ENCODE assay signal across 9 mouse cellular contexts in genomic region chr17:26895578-26895977, GRCm38 (mm10). TPM values are rescaled to one million over a fixed set of nuclear protein-coding genes. Genes with fewer than 3 reads are reported as not detected.
A peak's percentile ranks its signal among the peaks of the same experiment; 100 is the strongest.
DNase-seq lines count a peak whose midpoint lies in the region; ATAC-seq lines count a peak whose summit lies in the region.
"Had no signal": no experiment of that assay in that cellular context is flagged by ENCODE, and none has a peak within 500 bp of the region (broad histone marks: within the 10 kb centered on the region; RNA-seq: fewer than 3 reads in every experiment).

No protein-coding gene starts in this region.

- H3K27me3 ChIP-seq in midbrain, embryonic 10.5 days (ENCODE audit: low read depth, poor library complexity, severe bottlenecking), result no peaks in the 10 kb centered on the region
- H3K27me3 ChIP-seq in midbrain, embryonic 16.5 days (ENCODE audit: control insufficient read depth, insufficient read depth, low read depth, low read length), result no peaks in the 10 kb centered on the region
- H3K27me3 ChIP-seq in embryonic facial prominence, embryonic 12.5 days, result peaks cover 11% of the 10 kb centered on the region; the same call in 1 of the 2 replicates
- H3K27me3 ChIP-seq: heart, embryonic 15.5 days had no signal

- H3K27ac ChIP-seq in midbrain, embryonic 10.5 days (replicated peaks), result no peak overlapping the region
- no peak overlapping the region for H3K27ac ChIP-seq in midbrain, embryonic 16.5 days (ENCODE audit: low read length)
- no peak overlapping the region for H3K27ac ChIP-seq in embryonic facial prominence, embryonic 12.5 days
- H3K27ac ChIP-seq: heart, embryonic 15.5 days had no signal

- peak; percentile 76 for DNase-seq in midbrain, embryonic 10.5 days (ENCODE audit: low spot score)
- DNase-seq in adrenal gland, postnatal 4 days (ENCODE audit: low spot score in 2 of 2), result peak; percentile 22 to 62
- peak; percentile 48 to 78 for DNase-seq in kidney, adult 8-10 months
- DNase-seq in lung, postnatal 14 days, result peak; percentile 85
- peak; percentile 69 for DNase-seq in skeletal muscle tissue, adult 2 months (ENCODE audit: low read depth, low spot score)

- H3K36me3 ChIP-seq in midbrain, embryonic 10.5 days, result no peaks in the 10 kb centered on the region
- no peaks in the 10 kb centered on the region for H3K36me3 ChIP-seq in midbrain, embryonic 16.5 days (ENCODE audit: control insufficient read depth, insufficient read depth, low read length)
- H3K36me3 ChIP-seq in embryonic facial prominence, embryonic 12.5 days, result no peaks in the 10 kb centered on the region
- H3K36me3 ChIP-seq: heart, embryonic 15.5 days had no signal

- H3K4me1 ChIP-seq in midbrain, embryonic 10.5 days, result peaks cover 12% of the 10 kb centered on the region
- H3K4me1 ChIP-seq in midbrain, embryonic 16.5 days (ENCODE audit: control insufficient read depth, insufficient read depth, low read length), result peaks cover 2% of the 10 kb centered on the region
- H3K4me1 ChIP-seq in embryonic facial prominence, embryonic 12.5 days, result peaks cover 11% of the 10 kb centered on the region; the same call in 1 of the 2 replicates

- no peak for ATAC-seq in midbrain, embryonic 16.5 days
- 0 out of 2 replicates have a peak, but pooled peaks have one; percentile 26 for ATAC-seq in embryonic facial prominence, embryonic 12.5 days (ENCODE audit: insufficient number of reproducible peaks, insufficient read depth, low FRiP score, low TSS enrichment)
- no peak for ATAC-seq in activated CD4-positive, CD25-positive, alpha-beta regulatory T cell, adult 4 months

- H3K9me3 ChIP-seq in midbrain, embryonic 10.5 days (replicated peaks), result no peaks in the 10 kb centered on the region; the same call in 1 of the 2 replicates
- no peaks in the 10 kb centered on the region for H3K9me3 ChIP-seq in midbrain, embryonic 16.5 days (replicated peaks; ENCODE audit: control insufficient read depth, low read length, poor library complexity, severe bottlenecking)
- no peaks in the 10 kb centered on the region for H3K9me3 ChIP-seq in embryonic facial prominence, embryonic 12.5 days
- H3K9me3 ChIP-seq: heart, embryonic 15.5 days had no signal

- H3K9ac ChIP-seq in midbrain, embryonic 16.5 days (ENCODE audit: low read depth, low read length), result no peak overlapping the region
- H3K9ac ChIP-seq in embryonic facial prominence, embryonic 12.5 days, result no peak overlapping the region
- H3K9ac ChIP-seq: heart, embryonic 15.5 days had no signal

- 12% methylated on average over 10 of the region's 10 CpGs for WGBS in midbrain, embryonic 10.5 days
- 15% methylated on average over 10 of the region's 10 CpGs for WGBS in midbrain, embryonic 16.5 days
- WGBS in embryonic facial prominence, embryonic 12.5 days, result 12% methylated on average over 10 of the region's 10 CpGs

- H3K4me3 ChIP-seq in midbrain, embryonic 10.5 days, result no peak overlapping the region
- no peak overlapping the region for H3K4me3 ChIP-seq in midbrain, embryonic 16.5 days (ENCODE audit: low read depth, low read length)
- H3K4me3 ChIP-seq in embryonic facial prominence, embryonic 12.5 days, result no peak overlapping the region
- H3K4me3 ChIP-seq: heart, embryonic 15.5 days had no signal

- no peak overlapping the region for H3K4me2 ChIP-seq in midbrain, embryonic 16.5 days (ENCODE audit: low read length)
- H3K4me2 ChIP-seq in embryonic facial prominence, embryonic 12.5 days (replicated peaks), result no peak overlapping the region
- H3K4me2 ChIP-seq: heart, embryonic 15.5 days had no signal

RNA-seq across cellular contexts. Expression of gene Kifc5b, which starts 21.3 kb away (rescaled TPM):
- polyA plus RNA-seq in midbrain, embryonic 10.5 days (2016; fragmentation: Nextera tagmentation; extraction: Ambion mirVana), result 10.6 and 12.1 TPM in 2 replicates
- polyA plus RNA-seq in midbrain, embryonic 16.5 days (2015; fragmentation: Nextera tagmentation; extraction: Ambion mirVana), result 2.3 and 3.3 TPM in 2 replicates
- total RNA-seq in adrenal gland, postnatal 4 days (2021), result 10 to 100 TPM; 11.8 to 12.2 TPM
- 7.9 and 9.7 TPM in 2 replicates for polyA plus RNA-seq in embryonic facial prominence, embryonic 12.5 days (2016; fragmentation: Nextera tagmentation; extraction: Ambion mirVana)
- polyA plus RNA-seq in activated CD4-positive, CD25-positive, alpha-beta regulatory T cell, adult 4 months (2017; shearing (Covaris generic)), result 1 to 10 TPM; 2.0 to 4.5 TPM

RNA-seq across cellular contexts. Expression of gene Phf1, which starts 37.3 kb away (rescaled TPM):
- polyA plus RNA-seq in midbrain, embryonic 10.5 days (2016; fragmentation: Nextera tagmentation; extraction: Ambion mirVana), result 3.1 and 4.7 TPM in 2 replicates
- polyA plus RNA-seq in midbrain, embryonic 16.5 days (2015; fragmentation: Nextera tagmentation; extraction: Ambion mirVana), result 24.5 and 28.0 TPM in 2 replicates
- 10 to 100 TPM; 32.0 to 33.4 TPM for total RNA-seq in adrenal gland, postnatal 4 days (2021)
- polyA plus RNA-seq in embryonic facial prominence, embryonic 12.5 days (2016; fragmentation: Nextera tagmentation; extraction: Ambion mirVana), result 13.9 and 17.1 TPM in 2 replicates
- 10 to 100 TPM; 10.4 to 13.5 TPM for polyA plus RNA-seq in activated CD4-positive, CD25-positive, alpha-beta regulatory T cell, adult 4 months (2017; shearing (Covaris generic))

RNA-seq across cellular contexts. Expression of gene Cuta, which starts 43.8 kb away (rescaled TPM):
- polyA plus RNA-seq in midbrain, embryonic 10.5 days (2016; fragmentation: Nextera tagmentation; extraction: Ambion mirVana), result 175 and 179 TPM in 2 replicates
- 130 TPM in 2 replicates for polyA plus RNA-seq in midbrain, embryonic 16.5 days (2015; fragmentation: Nextera tagmentation; extraction: Ambion mirVana)
- total RNA-seq in adrenal gland, postnatal 4 days (2021), result 100 to 1,000 TPM; 127 to 132 TPM
- polyA plus RNA-seq in embryonic facial prominence, embryonic 12.5 days (2016; fragmentation: Nextera tagmentation; extraction: Ambion mirVana), result 172 and 174 TPM in 2 replicates
- 100 to 1,000 TPM; 147 to 198 TPM for polyA plus RNA-seq in activated CD4-positive, CD25-positive, alpha-beta regulatory T cell, adult 4 months (2017; shearing (Covaris generic))

RNA-seq across cellular contexts. Expression of gene Syngap1, which starts 45.5 kb away (rescaled TPM):
- 1.5 TPM in 2 replicates for polyA plus RNA-seq in midbrain, embryonic 10.5 days (2016; fragmentation: Nextera tagmentation; extraction: Ambion mirVana)
- polyA plus RNA-seq in midbrain, embryonic 16.5 days (2015; fragmentation: Nextera tagmentation; extraction: Ambion mirVana), result 4.3 and 4.6 TPM in 2 replicates
- total RNA-seq in adrenal gland, postnatal 4 days (2021), result 10 to 100 TPM; 29.7 to 37.1 TPM
- polyA plus RNA-seq in embryonic facial prominence, embryonic 12.5 days (2016; fragmentation: Nextera tagmentation; extraction: Ambion mirVana), result 2.5 and 4.0 TPM in 2 replicates
- polyA plus RNA-seq in activated CD4-positive, CD25-positive, alpha-beta regulatory T cell, adult 4 months (2017; shearing (Covaris generic)), result not detected

RNA-seq across cellular contexts. Expression of gene Nkx2-5, which starts 50.8 kb away (rescaled TPM):
- polyA plus RNA-seq in midbrain, embryonic 10.5 days (2016; fragmentation: Nextera tagmentation; extraction: Ambion mirVana), result not detected in 2 replicates
- polyA plus RNA-seq in midbrain, embryonic 16.5 days (2015; fragmentation: Nextera tagmentation; extraction: Ambion mirVana), result not detected in 2 replicates
- total RNA-seq in adrenal gland, postnatal 4 days (2021), result not detected
- polyA plus RNA-seq in embryonic facial prominence, embryonic 12.5 days (2016; fragmentation: Nextera tagmentation; extraction: Ambion mirVana), result 2.6 and 3.1 TPM in 2 replicates
- not detected for polyA plus RNA-seq in activated CD4-positive, CD25-positive, alpha-beta regulatory T cell, adult 4 months (2017; shearing (Covaris generic))
